Mouse (Mus musculus) adipocyte (in vitro differentiated cells): ENCODE data around the gene Arhgef7.

Source experiments
- DNase-seq: peaks from one replicate; pipeline ENCODE4 v3.0.0-alpha.2; 2016; ENCODE audit warnings: low spot score

The Arhgef7 gene

DNA sequence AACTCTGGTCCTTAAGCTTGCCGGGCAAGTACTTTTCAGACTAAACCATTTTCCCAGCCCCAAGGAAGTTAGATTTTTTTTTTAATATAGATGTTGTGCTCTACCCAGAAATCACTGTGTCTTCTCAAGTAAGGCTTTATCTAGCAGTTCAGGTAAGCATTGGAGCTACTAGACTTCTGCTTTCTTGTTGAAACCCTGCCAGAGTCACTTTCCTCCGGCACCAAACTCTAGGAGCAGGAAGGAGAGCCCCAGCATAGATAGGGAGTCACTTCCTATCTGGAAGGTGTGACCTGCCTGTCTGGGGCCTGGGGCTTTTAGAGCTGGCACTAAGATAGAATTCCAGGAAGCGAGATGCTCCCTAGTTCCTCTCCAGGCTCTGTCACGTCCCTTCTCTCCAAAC, 10.3 kb upstream of the Arhgef7 start:
- no peak for DNase-seq

DNA sequence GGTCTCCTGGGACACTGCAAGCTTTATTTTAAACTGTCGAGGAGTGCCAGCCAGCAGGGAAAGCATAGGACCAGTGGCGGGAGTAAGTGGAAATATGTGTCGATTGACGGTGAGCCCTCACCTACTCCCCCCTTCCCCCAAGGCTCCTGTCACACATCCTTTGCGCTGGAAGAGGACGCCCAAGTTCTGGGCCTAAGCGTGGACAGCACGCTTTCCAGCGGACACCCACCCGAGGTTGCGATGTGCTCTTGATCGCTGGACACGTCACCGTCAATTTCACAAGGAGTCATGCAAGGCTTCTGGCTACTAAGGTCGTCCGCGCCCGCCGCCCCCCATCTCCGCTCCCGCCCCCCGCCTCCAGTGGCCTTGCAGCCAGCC, 259 bp upstream of the Arhgef7 start:
- no peak for DNase-seq

DNA sequence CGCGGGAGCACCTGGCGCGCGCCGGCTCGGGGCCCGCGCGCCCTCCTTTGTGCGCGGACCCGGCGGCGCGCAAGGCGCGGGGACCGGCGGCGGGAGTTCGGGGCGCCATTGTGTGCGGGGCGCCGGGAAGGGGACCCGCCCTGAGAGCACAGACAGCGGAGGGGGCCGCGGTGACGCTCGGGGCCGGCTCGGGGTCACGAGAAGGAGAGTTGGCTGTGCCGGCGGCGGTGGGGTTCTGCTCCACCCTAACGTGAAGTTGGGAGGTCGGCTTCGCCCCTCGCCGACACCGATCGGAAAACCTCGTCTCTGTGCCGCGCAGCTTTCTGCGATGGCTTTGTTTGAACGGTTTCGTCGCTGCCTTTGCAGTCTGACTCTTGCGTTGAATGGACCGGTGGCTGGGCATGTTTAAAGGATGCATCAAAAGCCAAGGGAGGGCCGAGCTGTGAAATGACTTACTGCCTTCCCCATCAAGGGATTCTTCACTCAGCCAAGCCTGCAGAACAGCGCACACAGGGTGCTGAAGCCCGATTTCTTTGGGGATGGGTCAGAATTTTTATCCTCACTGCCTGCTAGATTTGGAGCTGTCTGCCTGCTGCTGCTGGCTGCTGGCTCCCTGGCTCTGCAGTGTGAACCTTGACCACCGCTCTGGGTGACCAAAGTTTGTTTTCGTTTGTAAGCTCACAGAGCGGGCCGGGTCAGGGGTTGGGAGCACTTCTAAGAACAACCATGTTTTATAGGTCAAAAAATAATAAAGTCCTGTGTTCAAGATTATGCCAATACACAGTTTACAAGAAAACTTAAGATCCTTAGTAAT, 1.2 kb downstream of the Arhgef7 start:
- DNase-seq = no peak

DNA sequence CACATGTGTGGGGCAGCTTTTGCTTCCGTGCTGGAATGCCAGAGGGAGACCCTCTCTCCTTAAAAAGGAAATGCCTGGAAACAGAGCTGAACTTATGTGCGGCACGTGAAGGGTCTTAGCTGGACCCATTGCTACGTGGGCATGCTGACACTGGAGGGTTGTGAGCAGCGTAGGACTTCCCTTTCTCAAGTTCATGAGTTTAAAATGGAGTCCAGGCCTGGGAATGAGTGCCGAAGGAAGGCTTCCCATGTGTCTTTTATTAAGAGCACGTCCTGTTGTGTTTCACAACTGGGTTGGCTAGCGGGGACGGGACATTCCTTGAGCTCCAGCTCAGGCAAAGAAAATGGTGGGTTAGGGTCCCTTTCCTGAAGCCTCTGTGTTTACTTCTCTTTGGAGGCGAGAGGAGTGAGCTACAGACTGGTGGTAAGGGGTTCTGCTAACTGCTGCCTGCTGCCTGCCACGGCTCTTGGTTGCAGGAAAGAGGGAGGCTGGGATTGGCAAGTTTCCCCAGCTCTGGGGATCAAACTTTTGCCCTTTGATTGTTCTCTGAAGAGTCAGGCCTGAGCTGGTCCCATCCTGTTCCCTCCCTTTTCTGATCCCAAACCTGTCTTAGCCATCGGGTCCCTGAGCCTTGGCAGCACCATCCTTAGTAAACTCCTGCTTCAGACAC, 2.9 kb downstream of the Arhgef7 start:
- peak; percentile 19 for DNase-seq

GRCm38 (mm10) chr8:11735672-11736235, 8.2 kb downstream of the Arhgef7 start:
- no peak for DNase-seq

- DNase-seq = peak; percentile 43
Observed at GRCm38 (mm10) chr8:11737096-11737495, 9.6 kb downstream of the Arhgef7 start.

GRCm38 (mm10) chr8:11739082-11739481, 11.6 kb downstream of the Arhgef7 start:
- no peak for DNase-seq

DNA sequence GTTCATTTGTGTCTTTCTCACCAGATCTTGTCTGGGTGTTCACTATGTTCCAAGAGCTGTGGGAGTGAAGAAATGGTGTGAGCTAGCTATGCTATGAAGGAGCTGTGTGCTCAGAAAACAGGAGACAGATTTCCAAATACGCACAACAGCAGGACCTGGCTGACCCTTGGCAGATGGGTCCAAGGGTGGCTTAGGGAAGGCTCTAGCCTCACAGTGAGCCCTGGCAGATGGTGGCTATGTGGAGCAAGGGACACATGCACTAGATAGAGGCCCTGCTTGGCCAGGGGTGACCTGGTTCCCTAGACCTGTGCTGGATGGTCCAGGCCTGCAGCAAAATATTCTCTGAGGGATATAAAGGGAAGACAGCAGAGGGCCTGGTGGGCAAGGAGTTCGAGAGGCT, 13.3 kb downstream of the Arhgef7 start:
- DNase-seq = no peak

DNA sequence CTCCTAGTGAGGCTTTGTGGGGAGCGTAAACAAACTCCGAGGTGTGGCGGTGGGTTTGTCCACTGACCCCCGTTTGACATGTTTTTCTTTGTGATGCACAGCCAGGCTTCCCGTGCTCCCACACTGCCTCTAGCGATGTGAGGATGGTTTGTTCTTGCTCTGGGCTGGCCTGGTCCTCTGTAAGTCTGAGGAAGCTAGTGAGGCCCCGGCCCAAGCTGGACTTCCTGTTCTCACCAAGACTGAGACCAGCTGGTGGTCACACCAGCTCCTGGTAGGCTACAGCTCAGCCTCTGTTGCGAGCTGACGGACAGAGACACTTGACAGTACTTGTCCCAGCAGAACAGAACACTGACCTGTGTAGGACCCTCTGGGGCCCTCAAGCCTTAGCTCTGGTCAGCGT, 16.1 kb downstream of the Arhgef7 start:
- no peak for DNase-seq

DNA sequence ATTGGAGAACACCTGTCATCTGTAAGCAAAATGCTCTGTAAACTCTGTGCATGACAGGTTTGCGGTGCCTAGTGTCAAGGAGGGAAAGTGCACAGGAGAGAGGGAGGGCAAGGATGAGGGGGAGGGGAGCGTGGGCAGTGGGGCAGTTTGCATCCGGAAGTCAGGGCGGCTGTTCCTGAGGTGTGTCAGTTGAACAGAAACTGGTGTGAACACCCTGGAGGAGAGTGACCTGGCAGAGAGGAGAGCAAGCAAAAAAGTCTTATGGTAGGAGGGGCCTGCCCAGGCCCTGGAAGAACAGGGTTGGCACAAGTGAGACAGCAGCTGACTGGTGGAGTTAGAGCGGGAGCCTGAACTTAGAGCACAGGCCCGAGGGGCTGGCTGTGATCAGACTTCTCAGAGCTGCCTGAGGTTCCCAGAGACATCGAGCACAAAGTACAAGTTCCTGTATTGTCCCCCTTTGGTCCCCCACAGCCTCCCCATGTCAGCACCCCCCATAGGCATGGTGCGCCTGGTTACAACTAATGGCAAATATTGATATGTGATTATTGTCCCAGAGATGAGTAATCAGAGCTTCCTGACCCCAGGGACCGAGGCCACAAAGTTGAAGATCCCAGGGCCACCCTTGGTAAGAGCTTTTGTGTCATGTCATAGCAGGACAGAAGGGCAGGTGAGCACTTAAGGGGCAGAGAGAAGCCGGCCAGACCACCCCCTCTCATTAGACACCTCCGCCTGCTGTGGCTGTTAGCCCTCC, 19.5 kb downstream of the Arhgef7 start:
- DNase-seq = no peak

DNA sequence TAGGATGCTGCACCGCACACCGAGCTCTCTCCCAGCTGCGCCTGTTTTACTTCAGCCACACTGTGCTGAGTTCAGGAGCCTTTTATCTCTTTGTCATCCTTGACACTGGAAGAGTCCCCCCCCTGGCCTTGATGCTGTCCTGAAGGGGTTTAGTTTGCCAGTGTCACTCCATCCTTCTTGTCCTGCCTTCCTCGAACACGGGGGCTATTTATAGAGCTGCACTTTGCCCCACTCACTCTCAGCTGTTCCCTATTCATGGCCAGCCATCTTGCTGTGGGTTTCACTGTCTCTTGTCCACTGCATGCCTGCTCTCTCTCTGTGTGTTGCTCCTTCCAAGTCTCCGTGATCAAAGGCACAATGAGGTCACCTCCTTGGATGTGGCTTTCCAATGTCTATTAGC, 22.0 kb downstream of the Arhgef7 start:
- no peak for DNase-seq

DNA sequence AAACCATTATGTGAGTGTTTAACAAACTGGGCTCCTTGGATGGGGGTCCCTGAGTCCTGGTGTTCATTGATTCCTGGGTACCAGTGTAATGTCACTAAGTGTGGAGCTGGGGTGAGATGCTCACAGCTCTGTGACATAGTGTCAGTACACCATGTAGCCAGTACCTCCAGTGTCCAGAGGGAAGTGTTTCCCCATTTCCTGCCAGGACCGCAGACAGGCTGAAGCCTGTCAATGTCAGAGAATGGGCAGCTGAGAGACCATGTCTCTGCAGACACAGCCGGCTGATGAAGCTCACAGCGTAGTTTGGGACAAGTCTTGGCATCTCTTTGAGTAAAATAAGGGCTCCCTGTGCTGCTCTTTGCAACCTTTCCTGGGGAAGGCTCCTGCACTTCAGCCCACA, 24.8 kb downstream of the Arhgef7 start:
- DNase-seq = no peak

GRCm38 (mm10) chr8:11753155-11753941, 25.8 kb downstream of the Arhgef7 start:
- peak; percentile 45 for DNase-seq

DNA sequence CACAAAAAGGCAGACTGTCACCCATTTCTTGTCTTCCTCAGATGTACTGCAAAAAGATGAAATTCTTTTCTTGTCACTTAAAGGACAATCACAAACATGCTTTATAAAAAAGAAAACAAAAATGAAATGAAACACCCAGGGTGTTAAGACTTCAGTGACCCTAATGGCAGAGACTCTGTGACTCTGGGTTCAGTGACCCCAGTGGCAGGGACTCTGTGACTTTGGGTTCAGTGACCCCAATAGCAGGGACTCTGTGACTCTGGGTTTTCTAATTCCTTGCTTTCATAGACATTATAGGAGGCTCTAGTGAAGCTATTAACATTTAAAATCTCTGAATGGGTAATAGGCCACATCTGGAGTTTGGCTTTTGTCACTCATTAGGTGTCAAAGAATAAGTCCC, 27.2 kb downstream of the Arhgef7 start:
- DNase-seq = no peak

- DNase-seq = peak; percentile 93
Observed at GRCm38 (mm10) chr8:11755873-11756272, 28.4 kb downstream of the Arhgef7 start.

GRCm38 (mm10) chr8:11757568-11758481, 30.3 kb downstream of the Arhgef7 start:
- DNase-seq = peak; percentile 85

- no peak for DNase-seq
Observed at GRCm38 (mm10) chr8:11758482-11759281, 31.2 kb downstream of the Arhgef7 start.

GRCm38 (mm10) chr8:11761551-11761950, 34.0 kb downstream of the Arhgef7 start:
- no peak for DNase-seq

DNA sequence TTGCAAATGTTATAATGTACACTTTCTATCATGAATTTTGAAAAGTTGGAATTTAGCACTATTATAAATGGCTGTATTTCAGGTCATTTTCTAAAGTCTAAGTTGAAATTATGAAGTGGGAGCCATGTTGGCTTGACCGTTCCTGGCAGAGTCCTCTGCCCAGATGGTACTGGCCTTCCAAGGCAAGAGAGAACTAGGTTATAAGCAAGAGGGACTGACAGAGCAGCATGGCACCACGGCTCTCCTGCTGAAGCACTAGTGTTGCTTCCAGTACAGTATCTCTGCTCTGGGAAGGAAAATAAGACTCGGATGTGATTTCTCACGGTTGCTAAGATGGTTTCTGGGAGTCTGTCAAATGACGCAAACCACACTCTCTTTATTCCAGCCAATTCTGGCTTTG, 34.5 kb downstream of the Arhgef7 start:
- peak; percentile 57 for DNase-seq

DNA sequence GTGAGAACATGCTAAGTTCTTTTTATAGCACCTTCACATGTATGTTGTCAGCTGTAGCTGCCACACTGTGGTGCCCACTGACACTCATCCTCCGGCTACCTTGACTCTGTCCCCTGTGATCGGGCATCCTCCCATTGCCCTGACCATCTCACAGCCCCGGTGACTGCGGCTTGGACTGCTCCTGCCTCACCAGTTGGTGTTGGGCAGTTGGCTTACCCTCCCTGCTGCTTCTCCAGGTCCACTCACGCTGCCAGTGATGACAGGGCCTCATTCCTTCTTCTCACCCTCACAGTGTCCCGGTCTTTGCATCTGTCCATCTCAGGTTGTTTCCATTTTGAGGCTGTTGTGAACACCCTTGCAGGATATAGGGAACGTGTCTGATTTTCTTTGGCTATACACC, 35.3 kb downstream of the Arhgef7 start:
- no peak for DNase-seq
